Mouse (Mus musculus) hindbrain, embryonic 13.5 days (tissue): ENCODE measurements around the gene Egf. TPM values are rescaled to one million over a fixed set of nuclear protein-coding genes. Genes with fewer than 3 reads are reported as not detected.

Experiments used
- ATAC-seq: fragments of 200-750 bp; cut with Nextera tagmentation; 2 replicates; pipeline ENCODE4 v1.8.0; 2017; ENCODE audit warnings: moderate TSS enrichment; ENCODE audit not compliant: low FRiP score
- H3K27ac ChIP-seq: fragments of 300-500 bp; sonication (generic); 2 replicates; pipeline ENCODE4 v1.5.1; 2015; ENCODE audit warnings: inconsistent platforms, mild to moderate bottlenecking, moderate library complexity
- H3K27me3 ChIP-seq: fragments of 300-500 bp; sonication (generic); 2 replicates; pipeline ENCODE4 v1.6.1; 2015; ENCODE audit warnings: mild to moderate bottlenecking, inconsistent platforms
- H3K36me3 ChIP-seq: fragments of 300-500 bp; sonication (generic); 2 replicates; pipeline ENCODE4 v1.6.1; 2015; ENCODE audit warnings: mild to moderate bottlenecking, inconsistent platforms
- H3K4me1 ChIP-seq: fragments of 300-500 bp; sonication (generic); replicated peaks from 2 replicates; pipeline ENCODE4 v1.6.1; 2015; ENCODE audit warnings: inconsistent platforms
- H3K4me2 ChIP-seq: fragments of 300-500 bp; sonication (generic); 2 replicates; pipeline ENCODE4 v1.6.1; 2015; ENCODE audit warnings: inconsistent platforms, mild to moderate bottlenecking, moderate library complexity
- H3K4me3 ChIP-seq: fragments of 300-500 bp; sonication (generic); 2 replicates; pipeline ENCODE4 v1.5.1; 2015; ENCODE audit warnings: mild to moderate bottlenecking, inconsistent platforms
- H3K9ac ChIP-seq: fragments of 300-500 bp; sonication (generic); 2 replicates; pipeline ENCODE4 v1.6.1; 2015; ENCODE audit warnings: mild to moderate bottlenecking, inconsistent platforms
- H3K9me3 ChIP-seq: fragments of 300-500 bp; sonication (generic); 2 replicates; pipeline ENCODE4 v1.6.1; 2016; ENCODE audit warnings: inconsistent platforms
- WGBS: fragments of 180-500 bp; shearing (Covaris S2); methylation state at CpG from one replicate; pipeline ENCODE4 v1.1.7; 2015; 5-methylcytosine and 5-hydroxymethylcytosine counted together
- polyA plus RNA-seq: library from polyadenylated mRNA; unstranded; fragments of >200 nt; fragmentation: Nextera tagmentation; extraction: Ambion mirVana; gene quantifications from 2 replicates; pipeline ENCODE4 v1.2.1, GENCODE M21; 2015

Gene Egf
- polyA plus RNA-seq, 1 experiment from 2014 or later: 2.7 TPM

- H3K27ac ChIP-seq: no peak overlapping the region
- H3K9ac ChIP-seq: no peak overlapping the region
- H3K36me3 ChIP-seq: no peaks in the 10 kb centered on the region
- no peak for ATAC-seq
- no peaks in the 10 kb centered on the region for H3K9me3 ChIP-seq
- H3K27me3 ChIP-seq: no peaks in the 10 kb centered on the region
- no peak overlapping the region for H3K4me3 ChIP-seq
- H3K4me1 ChIP-seq: no peaks in the 10 kb centered on the region
- 82% methylated on average over 5 of the region's 5 CpGs for WGBS
- H3K4me2 ChIP-seq: no peak overlapping the region
These were observed 74.9 kb downstream of the Egf start for GRCm38 (mm10) chr3:129680258-129680657.

- no peak for ATAC-seq
- H3K4me2 ChIP-seq: no peak overlapping the region
- no peaks in the 10 kb centered on the region for H3K27me3 ChIP-seq
- no peaks in the 10 kb centered on the region for H3K9me3 ChIP-seq
- no peak overlapping the region for H3K27ac ChIP-seq
- WGBS: 93% methylated on average over 7 of the region's 7 CpGs
- H3K9ac ChIP-seq: no peak overlapping the region
- no peaks in the 10 kb centered on the region for H3K4me1 ChIP-seq
- H3K4me3 ChIP-seq: no peak overlapping the region
- H3K36me3 ChIP-seq: no peaks in the 10 kb centered on the region
These were observed 79.2 kb downstream of the Egf start for GRCm38 (mm10) chr3:129675923-129676322.

GRCm38 (mm10) chr3:129663906-129664305 lies 91.2 kb downstream of the Egf start:
- Histone ChIP-seq H3K36me3 (no peaks in the 10 kb centered on the region), H3K27ac (no peak overlapping the region), H3K9me3 (no peaks in the 10 kb centered on the region), H3K4me2 (no peak overlapping the region), H3K4me1 (no peaks in the 10 kb centered on the region), H3K9ac (no peak overlapping the region), H3K27me3 (no peaks in the 10 kb centered on the region), H3K4me3 (no peak overlapping the region)
- 97% methylated on average over 2 of the region's 2 CpGs for WGBS
- no peak for ATAC-seq

- no peak overlapping the region for H3K9ac ChIP-seq
- no peaks in the 10 kb centered on the region for H3K9me3 ChIP-seq
- H3K27ac ChIP-seq: no peak overlapping the region
- WGBS: 96% methylated on average over 7 of the region's 7 CpGs
- H3K4me2 ChIP-seq: no peak overlapping the region
- H3K27me3 ChIP-seq: no peaks in the 10 kb centered on the region
- H3K4me1 ChIP-seq: no peaks in the 10 kb centered on the region
- no peaks in the 10 kb centered on the region for H3K36me3 ChIP-seq
- no peak for ATAC-seq
- no peak overlapping the region for H3K4me3 ChIP-seq
These were observed 96.3 kb downstream of the Egf start for GRCm38 (mm10) chr3:129658776-129659175.

- no peak overlapping the region for H3K9ac ChIP-seq
- 90% methylated on average over 11 of the region's 11 CpGs for WGBS
- ATAC-seq: no peak
- H3K36me3 ChIP-seq: no peaks in the 10 kb centered on the region
- H3K9me3 ChIP-seq: no peaks in the 10 kb centered on the region
- H3K27ac ChIP-seq: no peak overlapping the region
- H3K4me3 ChIP-seq: no peak overlapping the region
- no peak overlapping the region for H3K4me2 ChIP-seq
- H3K4me1 ChIP-seq: no peaks in the 10 kb centered on the region
- no peaks in the 10 kb centered on the region for H3K27me3 ChIP-seq
These were observed 97.3 kb downstream of the Egf start for GRCm38 (mm10) chr3:129657775-129658174.

- no peak for ATAC-seq
- Histone ChIP-seq H3K4me3 (no peak overlapping the region), H3K9ac (no peak overlapping the region), H3K36me3 (no peaks in the 10 kb centered on the region), H3K4me2 (no peak overlapping the region), H3K27me3 (no peaks in the 10 kb centered on the region), H3K27ac (no peak overlapping the region), H3K4me1 (no peaks in the 10 kb centered on the region), H3K9me3 (no peaks in the 10 kb centered on the region)
- 88% methylated on average over 9 of the region's 9 CpGs for WGBS
These were observed 97.9 kb downstream of the Egf start for GRCm38 (mm10) chr3:129657222-129657621.

GRCm38 (mm10) chr3:129656540-129656939 lies 98.6 kb downstream of the Egf start:
- no peak for ATAC-seq

GRCm38 (mm10) chr3:129652476-129652875 lies 102.6 kb downstream of the Egf start:
- Histone ChIP-seq H3K9me3 (no peaks in the 10 kb centered on the region), H3K9ac (no peak overlapping the region), H3K27me3 (no peaks in the 10 kb centered on the region), H3K4me3 (no peak overlapping the region), H3K4me2 (no peak overlapping the region), H3K4me1 (peaks cover 7% of the 10 kb centered on the region), H3K36me3 (no peaks in the 10 kb centered on the region), H3K27ac (no peak overlapping the region)
- 85% methylated on average over 4 of the region's 4 CpGs for WGBS
- ATAC-seq: no peak

More at GRCm38 (mm10) chr3:129656540-129656939, 98.6 kb downstream of the Egf start:
- Histone ChIP-seq H3K4me3 (no peak overlapping the region), H3K4me2 (no peak overlapping the region), H3K27me3 (no peaks in the 10 kb centered on the region), H3K4me1 (no peaks in the 10 kb centered on the region), H3K36me3 (no peaks in the 10 kb centered on the region), H3K9me3 (no peaks in the 10 kb centered on the region), H3K9ac (no peak overlapping the region), H3K27ac (no peak overlapping the region)
- WGBS: 86% methylated on average over 4 of the region's 4 CpGs

- 89% methylated on average over 8 of the region's 8 CpGs for WGBS
- no peak for ATAC-seq
These were observed 103.4 kb downstream of the Egf start for GRCm38 (mm10) chr3:129651765-129652164.

GRCm38 (mm10) chr3:129650931-129651330 lies 104.2 kb downstream of the Egf start:
- 20% methylated on average over 1 of the region's 1 CpGs for WGBS
- Histone ChIP-seq H3K27ac (no peak overlapping the region), H3K4me2 (no peak overlapping the region), H3K36me3 (no peaks in the 10 kb centered on the region), H3K27me3 (no peaks in the 10 kb centered on the region), H3K4me1 (peaks cover 10% of the 10 kb centered on the region), H3K4me3 (no peak overlapping the region), H3K9me3 (no peaks in the 10 kb centered on the region), H3K9ac (no peak overlapping the region)
- no peak for ATAC-seq

More at GRCm38 (mm10) chr3:129651765-129652164, 103.4 kb downstream of the Egf start:
- H3K4me1 ChIP-seq: peaks cover 10% of the 10 kb centered on the region
- H3K27ac ChIP-seq: no peak overlapping the region
- no peak overlapping the region for H3K9ac ChIP-seq
- H3K36me3 ChIP-seq: no peaks in the 10 kb centered on the region
- no peaks in the 10 kb centered on the region for H3K27me3 ChIP-seq
- H3K9me3 ChIP-seq: no peaks in the 10 kb centered on the region
- H3K4me2 ChIP-seq: no peak overlapping the region
- H3K4me3 ChIP-seq: no peak overlapping the region

GRCm38 (mm10) chr3:129650293-129650612 lies 104.9 kb downstream of the Egf start:
- no peak overlapping the region for H3K4me3 ChIP-seq
- peaks cover 15% of the 10 kb centered on the region for H3K4me1 ChIP-seq
- no peak overlapping the region for H3K27ac ChIP-seq
- no peaks in the 10 kb centered on the region for H3K27me3 ChIP-seq
- H3K4me2 ChIP-seq: no peak overlapping the region
- H3K36me3 ChIP-seq: no peaks in the 10 kb centered on the region
- no peak for ATAC-seq
- H3K9ac ChIP-seq: no peak overlapping the region
- no peaks in the 10 kb centered on the region for H3K9me3 ChIP-seq

- Histone ChIP-seq H3K9ac (no peak overlapping the region), H3K27me3 (no peaks in the 10 kb centered on the region), H3K36me3 (no peaks in the 10 kb centered on the region), H3K4me3 (no peak overlapping the region), H3K27ac (no peak overlapping the region), H3K4me2 (no peak overlapping the region), H3K9me3 (no peaks in the 10 kb centered on the region), H3K4me1 (peaks cover 15% of the 10 kb centered on the region)
- 71% methylated on average over 8 of the region's 8 CpGs for WGBS
- ATAC-seq: no peak
These were observed 105.4 kb downstream of the Egf start for GRCm38 (mm10) chr3:129649586-129650292.

- no peak for ATAC-seq
- Histone ChIP-seq H3K4me1 (peaks cover 15% of the 10 kb centered on the region), H3K27me3 (no peaks in the 10 kb centered on the region), H3K4me2 (no peak overlapping the region), H3K9me3 (no peaks in the 10 kb centered on the region), H3K9ac (no peak overlapping the region), H3K27ac (no peak overlapping the region), H3K4me3 (no peak overlapping the region), H3K36me3 (no peaks in the 10 kb centered on the region)
- 85% methylated on average over 5 of the region's 5 CpGs for WGBS
These were observed 106.5 kb downstream of the Egf start for GRCm38 (mm10) chr3:129648598-129648997.
